Mouse (Mus musculus) frontal cortex, postnatal 36 days (tissue): Measurements from ENCODE around the gene Iqcd.

Experiments
- DNase-seq, 2 experiments: peaks; one replicate each; pipeline ENCODE4 v3.0.0; 2022; ENCODE audit warnings: low spot score in 2 of 2

Gene Iqcd

DNA sequence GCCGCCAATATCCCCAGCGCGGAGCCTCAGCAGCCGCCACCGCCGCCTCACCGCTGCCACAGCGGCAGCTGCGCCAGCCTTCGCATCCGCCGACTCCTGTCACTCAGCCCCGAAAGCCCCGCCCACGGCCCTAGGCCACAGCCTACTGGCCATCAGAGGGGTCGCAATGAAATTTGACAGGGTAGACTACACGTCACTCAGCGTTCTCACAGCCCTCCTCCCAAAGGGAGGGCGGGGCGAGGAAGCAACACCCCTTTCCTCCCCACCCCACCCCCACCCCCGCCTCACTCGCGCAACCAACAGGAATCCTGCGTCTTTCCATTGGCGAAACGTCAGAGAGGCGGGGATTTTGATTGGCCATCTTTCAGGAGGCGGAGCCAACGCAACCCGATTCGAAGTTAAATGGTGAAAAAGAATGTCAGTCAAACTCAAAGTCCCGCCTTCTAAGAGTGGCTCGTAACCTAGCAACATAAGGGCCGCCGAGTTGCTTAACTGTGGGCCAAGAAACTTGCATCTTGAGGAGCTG, at the start of gene Iqcd, which contains the start of gene Tpcn1:
Gene Iqcd, plus strand, starts transcription at position 448 of the 526 bp plus-strand sequence.
Gene Tpcn1, minus strand, starts transcription at position 105 of the 526 bp plus-strand sequence.
- peak; percentile 98 to 99 for DNase-seq

DNA sequence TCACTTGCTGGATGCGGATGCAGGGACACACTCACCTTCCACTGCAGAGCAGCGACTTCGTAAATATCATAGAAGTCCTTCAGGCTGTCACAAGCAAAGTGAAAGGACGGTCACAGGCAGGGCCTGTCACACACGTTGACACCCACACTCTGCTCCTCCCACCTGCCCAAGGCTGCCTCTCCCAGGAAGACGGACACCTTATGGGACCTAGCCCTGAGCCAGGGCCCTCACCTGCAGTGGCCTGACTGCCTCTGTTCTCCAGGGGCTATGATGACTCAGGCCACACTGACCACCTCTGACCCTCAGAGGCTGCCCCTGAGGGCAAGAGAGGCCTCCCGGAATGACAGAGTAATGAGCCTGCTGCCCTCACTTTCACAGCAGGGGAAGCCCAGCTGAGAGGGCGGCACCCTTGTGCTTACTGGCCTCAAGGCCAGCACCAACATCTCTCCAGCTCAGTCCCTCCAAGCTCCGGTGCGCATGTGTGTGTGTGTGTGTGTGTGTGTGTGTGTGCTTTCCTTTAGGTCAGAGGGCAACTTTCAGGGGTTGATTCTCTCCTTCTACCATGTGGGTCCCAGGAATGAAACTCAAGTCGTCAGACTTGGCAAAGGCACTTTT, 40.5 kb upstream of the Iqcd start:
- no peak for DNase-seq

DNA sequence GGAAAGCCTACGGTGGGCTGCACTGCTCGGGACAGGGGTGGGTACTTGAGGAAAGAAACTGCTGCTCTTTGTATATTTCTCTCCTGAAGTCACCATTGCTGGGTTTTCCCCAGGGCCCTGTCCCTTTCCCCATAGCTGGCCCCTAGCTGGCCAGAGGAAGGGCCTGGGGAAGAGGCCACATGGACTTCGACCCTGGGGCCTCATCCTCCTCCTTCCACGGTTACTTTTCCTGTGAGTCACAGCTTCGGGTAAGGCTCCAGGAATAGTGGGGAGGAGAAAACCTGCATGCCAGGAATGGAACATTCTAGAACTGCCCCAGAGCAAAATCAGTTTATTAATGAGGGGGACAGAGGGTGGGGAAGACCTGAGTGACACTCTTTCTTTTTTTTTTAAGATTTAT, 38.7 kb upstream of the Iqcd start:
- DNase-seq, result no peak

GRCm38 (mm10) chr5:120550673-120551072, 38.1 kb upstream of the Iqcd start:
- no peak for DNase-seq

GRCm38 (mm10) chr5:120555871-120556270, 32.9 kb upstream of the Iqcd start:
- DNase-seq, result no peak

- no peak for DNase-seq
Measured at GRCm38 (mm10) chr5:120558041-120558440, 30.8 kb upstream of the Iqcd start.

DNA sequence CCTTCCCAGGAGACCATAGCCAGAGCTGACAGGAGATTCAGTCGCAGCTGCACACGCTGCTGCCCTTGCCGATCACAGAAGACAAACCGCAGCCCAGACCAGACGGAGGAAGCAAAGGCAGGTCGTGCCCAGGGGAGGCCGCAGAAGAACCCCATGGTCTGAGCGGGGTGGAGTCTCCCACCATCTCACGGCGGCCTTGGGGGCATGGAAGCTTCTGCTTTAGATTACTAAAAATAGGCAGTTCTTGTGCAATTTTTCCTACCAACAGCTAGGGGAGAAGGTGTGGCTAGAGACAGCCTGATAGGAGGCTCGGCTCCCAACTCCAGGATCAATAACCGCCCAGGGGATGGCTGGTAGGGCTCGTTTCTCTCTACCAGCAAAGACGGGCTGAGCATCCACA, 30.1 kb upstream of the Iqcd start:
- no peak for DNase-seq

GRCm38 (mm10) chr5:120560129-120560615, 28.6 kb upstream of the Iqcd start:
- DNase-seq, result peak in 1 of 2 experiments; percentile 35

DNA sequence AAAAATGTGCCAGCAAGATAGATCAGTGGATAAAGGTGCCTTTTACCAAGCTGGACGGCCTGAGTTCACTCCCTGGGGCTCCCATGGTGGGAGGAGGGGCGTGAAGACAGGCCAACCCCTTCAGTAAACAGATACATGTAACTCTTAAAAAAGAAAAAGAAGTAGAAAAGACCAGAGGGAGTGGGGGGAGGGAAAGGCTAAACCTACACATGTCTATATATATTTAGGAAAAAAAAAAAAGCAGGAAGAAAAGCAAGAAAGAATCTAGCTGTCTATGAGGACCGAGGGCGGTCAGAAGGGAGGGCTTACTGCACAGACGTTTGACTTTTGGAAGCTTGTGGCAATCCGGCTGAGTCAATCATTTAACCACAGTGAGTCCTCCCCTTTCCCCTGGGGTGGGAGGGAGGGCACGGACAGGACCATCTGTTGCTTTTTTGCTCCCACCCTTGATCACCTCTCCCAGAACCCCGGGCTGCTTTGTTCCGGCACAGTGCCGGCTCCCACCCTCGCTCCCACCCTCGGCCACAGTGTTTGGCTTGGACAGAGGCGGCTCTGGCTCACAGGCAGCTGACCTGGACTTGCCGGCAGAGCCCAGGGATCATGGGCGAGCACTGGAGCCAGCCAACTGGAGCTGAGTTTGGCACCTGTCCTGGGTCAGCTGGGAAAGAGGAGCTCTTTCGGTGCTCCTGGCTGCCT, 28.1 kb upstream of the Iqcd start:
- peak; percentile 42 to 64 for DNase-seq

- DNase-seq, result peak in 1 of 2 experiments; percentile 36
Measured at GRCm38 (mm10) chr5:120562956-120563913, 25.6 kb upstream of the Iqcd start.

DNA sequence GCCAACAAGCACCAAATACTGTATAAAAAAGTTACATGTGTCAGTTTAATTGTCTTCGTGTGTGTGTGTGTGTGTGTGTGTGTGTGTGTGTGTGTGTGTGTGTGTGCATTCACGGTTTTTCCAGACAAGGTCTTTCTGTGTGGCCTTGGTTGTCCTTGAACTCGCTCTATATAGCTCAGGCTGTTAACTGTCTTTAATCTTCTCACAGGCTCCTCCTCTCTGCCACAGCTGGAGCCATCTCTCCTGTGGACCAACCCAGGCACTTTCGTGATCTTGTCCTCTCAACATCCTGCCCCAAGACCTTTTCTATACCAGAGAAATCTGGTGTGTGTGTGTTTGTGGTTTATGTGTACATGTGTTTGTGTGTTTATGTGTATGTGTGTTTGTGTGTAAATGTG, 24.9 kb upstream of the Iqcd start:
- DNase-seq, result no peak

DNA sequence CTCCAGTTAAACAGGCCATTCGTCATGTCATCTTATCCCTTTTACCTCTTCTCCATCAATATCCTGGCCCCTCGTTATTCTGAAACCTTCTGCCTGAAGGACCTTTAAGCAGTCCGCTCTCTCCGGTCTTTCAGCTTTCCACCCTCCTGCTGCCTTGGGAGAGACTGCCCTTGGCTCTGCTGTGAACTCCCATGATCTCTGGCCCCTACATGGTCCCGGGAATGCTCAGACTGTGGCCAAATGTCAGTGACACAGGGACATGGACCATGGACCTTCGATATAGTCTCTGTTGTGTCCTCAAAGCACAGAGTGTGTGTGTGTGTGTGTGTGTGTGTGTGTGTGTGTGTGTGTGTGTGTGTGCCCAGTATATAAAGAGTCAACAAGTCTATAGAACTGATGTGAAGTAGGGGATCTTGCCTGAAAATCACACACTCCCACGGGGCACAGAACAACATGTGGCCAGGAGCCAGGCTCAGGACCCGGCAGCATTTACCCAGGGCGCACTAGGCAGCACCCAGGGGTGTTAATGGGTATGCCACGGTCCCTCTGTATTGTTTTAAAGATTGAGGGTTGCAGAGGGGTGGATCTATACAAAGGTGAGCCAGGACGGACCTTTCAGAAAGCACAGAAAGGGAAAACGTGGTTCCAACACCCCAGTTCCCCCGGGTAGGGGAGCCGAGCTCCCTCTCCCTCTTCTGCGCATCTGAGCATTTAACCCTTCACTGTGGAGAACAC, 23.5 kb upstream of the Iqcd start:
- DNase-seq, result no peak

GRCm38 (mm10) chr5:120566101-120566500, 22.7 kb upstream of the Iqcd start:
- DNase-seq, result peak in 1 of 2 experiments; percentile 57

GRCm38 (mm10) chr5:120566681-120567252, 22.0 kb upstream of the Iqcd start:
- no peak for DNase-seq

DNA sequence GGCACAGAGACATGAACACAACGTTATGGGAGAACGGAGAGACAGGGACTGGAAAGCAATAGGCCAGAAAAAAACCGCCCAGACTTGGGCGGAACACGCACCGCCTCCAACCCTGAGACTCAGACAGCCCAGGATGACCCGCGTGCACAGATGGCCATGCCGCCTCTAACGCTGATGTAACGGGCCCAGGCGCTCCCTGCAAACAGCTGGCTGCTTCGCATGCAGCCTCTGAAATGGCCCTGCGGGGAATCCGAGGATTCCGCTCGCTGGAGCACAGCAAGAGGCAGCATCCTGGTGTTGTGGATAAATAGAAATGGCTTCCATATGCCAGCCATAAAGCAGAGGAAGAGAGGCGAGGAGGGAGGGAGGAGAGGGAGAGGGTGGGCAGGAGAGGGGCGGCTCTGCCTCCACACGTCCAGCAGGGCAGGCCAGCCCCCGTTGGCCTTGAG, 21.5 kb upstream of the Iqcd start:
- DNase-seq, result peak in 1 of 2 experiments; percentile 60

DNA sequence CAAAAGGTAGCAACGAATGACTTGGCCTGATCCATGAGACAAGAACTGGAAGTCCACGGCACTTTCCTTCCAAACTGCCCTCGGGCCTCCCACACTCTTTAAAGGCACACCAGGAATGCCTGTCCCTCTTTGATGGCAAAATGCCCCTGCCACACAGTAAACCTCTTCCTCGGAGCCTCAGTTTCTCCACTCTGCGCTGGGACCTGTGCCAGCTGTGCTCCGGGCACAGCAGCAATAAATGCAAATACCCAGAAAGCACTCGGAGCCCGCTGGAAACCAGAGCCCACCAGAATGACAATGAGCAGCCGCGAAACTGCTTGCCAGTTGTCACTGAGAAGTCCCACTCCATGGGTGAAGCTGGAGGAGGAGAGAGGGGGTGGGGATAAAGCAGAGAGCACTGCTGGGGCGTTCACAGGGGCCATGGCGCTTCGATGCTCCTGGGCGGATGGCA, 21.0 kb upstream of the Iqcd start:
- DNase-seq, result peak in 1 of 2 experiments; percentile 49

DNA sequence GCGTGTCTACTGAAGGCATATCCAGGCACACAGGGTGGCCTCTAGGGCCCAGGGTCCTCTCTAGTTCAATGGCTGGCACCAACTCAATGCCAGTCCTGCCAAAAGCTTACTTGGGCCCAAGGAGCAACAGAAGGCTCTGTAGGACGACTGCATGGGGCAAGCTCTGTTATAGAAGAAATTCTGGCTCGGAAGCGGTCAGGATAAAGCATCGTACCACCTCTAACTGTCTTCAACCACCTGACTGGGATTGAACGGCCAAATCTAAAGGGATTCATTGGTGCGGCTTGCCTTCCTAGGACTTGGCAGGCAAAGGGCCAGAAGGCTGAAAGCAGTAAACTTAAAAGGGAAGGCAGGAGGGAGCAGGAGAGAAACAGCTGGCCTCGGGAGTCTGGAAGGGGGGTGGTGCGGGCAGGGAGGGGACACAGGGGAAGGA, 20.5 kb upstream of the Iqcd start:
- peak in 1 of 2 experiments; percentile 45 for DNase-seq

GRCm38 (mm10) chr5:120568964-120569363, 19.9 kb upstream of the Iqcd start:
- DNase-seq, result no peak

DNA sequence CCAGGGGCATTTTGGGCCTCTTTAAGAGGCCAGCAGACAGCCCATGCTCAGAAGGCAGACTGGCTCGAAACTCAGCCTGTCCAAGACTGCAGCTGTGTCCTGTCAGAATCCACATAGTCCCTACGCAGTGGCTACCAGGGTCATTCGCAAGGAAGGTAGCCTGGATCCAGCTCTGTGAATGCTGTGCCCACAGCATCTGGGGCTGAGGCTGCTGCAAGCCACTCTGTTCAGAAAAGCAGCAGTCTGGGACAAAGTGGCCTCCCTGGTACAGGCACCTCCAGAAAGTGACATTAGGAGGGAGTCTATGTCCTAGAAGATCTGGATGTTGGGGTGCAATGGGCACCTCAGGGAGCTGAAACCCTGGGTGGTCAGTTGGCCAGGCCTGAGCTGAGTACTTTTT, 19.0 kb upstream of the Iqcd start:
- DNase-seq, result no peak

DNA sequence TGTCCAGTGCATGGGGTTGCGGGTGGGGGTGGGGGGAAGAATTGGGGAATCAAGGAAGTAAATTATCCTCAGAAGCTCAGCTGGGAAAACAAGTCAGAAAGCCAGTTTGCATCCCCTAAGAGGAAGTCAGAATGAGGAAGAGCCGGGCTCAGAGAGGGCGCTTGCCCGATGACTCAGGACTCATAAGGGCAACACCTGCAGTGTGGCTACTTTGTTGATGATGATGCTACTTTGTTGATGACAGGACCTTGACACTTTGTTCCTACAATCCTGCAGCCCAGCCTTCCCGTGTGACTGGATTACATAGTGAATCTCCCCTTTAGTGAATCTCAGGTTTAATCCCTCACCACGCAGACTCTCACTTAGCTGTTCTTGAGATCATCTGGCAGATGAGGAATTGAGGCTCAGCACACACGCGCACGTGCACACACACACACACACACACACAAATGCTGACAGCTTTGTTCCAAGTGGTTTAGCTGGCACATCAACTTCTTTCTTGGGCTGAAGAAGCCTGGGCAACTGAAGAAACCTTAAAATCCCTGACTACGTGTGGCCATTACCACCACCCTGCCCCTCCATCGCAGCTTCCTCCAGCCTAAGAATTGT, 18.4 kb upstream of the Iqcd start:
- DNase-seq, result no peak
